Mouse (Mus musculus): ENCODE measurements around the gene Gm49358. TPM values are rescaled to one million over a fixed set of nuclear protein-coding genes. Genes with fewer than 3 reads are reported as not detected.

Gene Gm49358
- polyA plus RNA-seq, 1 experiment: 2.1 TPM

GRCm38 (mm10) chr10:86776281-86776680, 12.5 kb downstream of the Gm49358 start:
- Histone ChIP-seq H3K4me3 (ENCODE audit: insufficient read depth, low read length) (no peak overlapping the region), H3K27ac (ENCODE audit: insufficient read depth, low read length) (no peak overlapping the region), H3K4me1 (ENCODE audit: control insufficient read depth, insufficient read depth, low read length) (peaks cover 11% of the 10 kb centered on the region)
- TF ChIP-seq CTCF (IDR thresholded peaks at IDR 0.05; ENCODE audit: borderline replicate concordance, insufficient read depth, low read length): no peak
- TF ChIP-seq POLR2A (IDR thresholded peaks at IDR 0.05; ENCODE audit: low read depth, low read length): no peak

- peak overlapping the region; percentile 15; the same call in 1 of the 2 replicates for H3K27ac ChIP-seq (ENCODE audit: insufficient read depth, low read length)
- H3K4me1 ChIP-seq (ENCODE audit: control insufficient read depth, insufficient read depth, low read length): peaks cover 4% of the 10 kb centered on the region
- H3K4me3 ChIP-seq (ENCODE audit: insufficient read depth, low read length): 0 out of 2 replicates have a peak overlapping the region, but pooled peaks have one; percentile 0
- TF ChIP-seq CTCF (IDR thresholded peaks at IDR 0.05; ENCODE audit: borderline replicate concordance, insufficient read depth, low read length): no peak
- TF ChIP-seq POLR2A (IDR thresholded peaks at IDR 0.05; ENCODE audit: low read depth, low read length): no peak
Observed at GRCm38 (mm10) chr10:86777614-86778319, 14.0 kb downstream of the Gm49358 start.

GRCm38 (mm10) chr10:86778398-86779116, 14.8 kb downstream of the Gm49358 start, which contains the start of gene Nt5dc3:
TSS of gene Nt5dc3 (plus strand) at chr10:86779005.
- Histone ChIP-seq H3K4me1 (ENCODE audit: control insufficient read depth, insufficient read depth, low read length) (peaks cover 9% of the 10 kb centered on the region; the same call in 1 of the 2 replicates), H3K27ac (ENCODE audit: insufficient read depth, low read length) (peak within 1 kb of the TSS; percentile 57), H3K4me3 (ENCODE audit: insufficient read depth, low read length) (peak within 1 kb of the TSS; percentile 97)
- peak; percentile 98 for TF ChIP-seq POLR2A (IDR thresholded peaks at IDR 0.05; ENCODE audit: low read depth, low read length)
- TF ChIP-seq CTCF (IDR thresholded peaks at IDR 0.05; ENCODE audit: borderline replicate concordance, insufficient read depth, low read length): no peak

- TF ChIP-seq CTCF (IDR thresholded peaks at IDR 0.05; ENCODE audit: borderline replicate concordance, insufficient read depth, low read length) (no peak), POLR2A (IDR thresholded peaks at IDR 0.05; ENCODE audit: low read depth, low read length) (no peak)
- peaks cover 13% of the 10 kb centered on the region; the same call in 1 of the 2 replicates for H3K4me1 ChIP-seq (ENCODE audit: control insufficient read depth, insufficient read depth, low read length)
- H3K27ac ChIP-seq (ENCODE audit: insufficient read depth, low read length): no peak overlapping the region
- peak overlapping the region; percentile 97 for H3K4me3 ChIP-seq (ENCODE audit: insufficient read depth, low read length)
Observed at GRCm38 (mm10) chr10:86779117-86779755, 15.5 kb downstream of the Gm49358 start.

GRCm38 (mm10) chr10:86779816-86780500, 16.2 kb downstream of the Gm49358 start:
- Histone ChIP-seq H3K4me3 (ENCODE audit: insufficient read depth, low read length) (peak overlapping the region; percentile 97), H3K4me1 (ENCODE audit: control insufficient read depth, insufficient read depth, low read length) (peaks cover 19% of the 10 kb centered on the region)
- TF ChIP-seq CTCF (IDR thresholded peaks at IDR 0.05; ENCODE audit: borderline replicate concordance, insufficient read depth, low read length) (no peak), POLR2A (IDR thresholded peaks at IDR 0.05; ENCODE audit: low read depth, low read length) (no peak)

GRCm38 (mm10) chr10:86781641-86782040, 17.9 kb downstream of the Gm49358 start:
- peaks cover 19% of the 10 kb centered on the region for H3K4me1 ChIP-seq (ENCODE audit: control insufficient read depth, insufficient read depth, low read length)
- no peak for TF ChIP-seq POLR2A (IDR thresholded peaks at IDR 0.05; ENCODE audit: low read depth, low read length)
- TF ChIP-seq CTCF (IDR thresholded peaks at IDR 0.05; ENCODE audit: borderline replicate concordance, insufficient read depth, low read length): no peak
- H3K4me3 ChIP-seq (ENCODE audit: insufficient read depth, low read length): no peak overlapping the region
- no peak overlapping the region for H3K27ac ChIP-seq (ENCODE audit: insufficient read depth, low read length)

More at GRCm38 (mm10) chr10:86779816-86780500, 16.2 kb downstream of the Gm49358 start:
- no peak overlapping the region for H3K27ac ChIP-seq (ENCODE audit: insufficient read depth, low read length)

- Histone ChIP-seq H3K4me3 (ENCODE audit: insufficient read depth, low read length) (no peak overlapping the region), H3K4me1 (ENCODE audit: control insufficient read depth, insufficient read depth, low read length) (peaks cover 19% of the 10 kb centered on the region), H3K27ac (ENCODE audit: insufficient read depth, low read length) (no peak overlapping the region)
- TF ChIP-seq CTCF (IDR thresholded peaks at IDR 0.05; ENCODE audit: borderline replicate concordance, insufficient read depth, low read length) (no peak), POLR2A (IDR thresholded peaks at IDR 0.05; ENCODE audit: low read depth, low read length) (no peak)
Observed at GRCm38 (mm10) chr10:86782656-86783055, 18.9 kb downstream of the Gm49358 start.

GRCm38 (mm10) chr10:86783561-86783960, 19.8 kb downstream of the Gm49358 start:
- Histone ChIP-seq H3K27ac (ENCODE audit: insufficient read depth, low read length) (no peak overlapping the region; the same call in 1 of the 2 replicates), H3K4me1 (ENCODE audit: control insufficient read depth, insufficient read depth, low read length) (peaks cover 19% of the 10 kb centered on the region), H3K4me3 (ENCODE audit: insufficient read depth, low read length) (no peak overlapping the region)
- TF ChIP-seq CTCF (IDR thresholded peaks at IDR 0.05; ENCODE audit: borderline replicate concordance, insufficient read depth, low read length) (no peak), POLR2A (IDR thresholded peaks at IDR 0.05; ENCODE audit: low read depth, low read length) (no peak)

- peaks cover 22% of the 10 kb centered on the region for H3K4me1 ChIP-seq (ENCODE audit: control insufficient read depth, insufficient read depth, low read length)
- TF ChIP-seq POLR2A (IDR thresholded peaks at IDR 0.05; ENCODE audit: low read depth, low read length) (no peak), CTCF (IDR thresholded peaks at IDR 0.05; ENCODE audit: borderline replicate concordance, insufficient read depth, low read length) (no peak)
- no peak overlapping the region for H3K4me3 ChIP-seq (ENCODE audit: insufficient read depth, low read length)
- H3K27ac ChIP-seq (ENCODE audit: insufficient read depth, low read length): peak overlapping the region; percentile 48; the same call in 1 of the 2 replicates
Observed at GRCm38 (mm10) chr10:86784126-86784675, 20.4 kb downstream of the Gm49358 start.
